Mouse (Mus musculus) E14TG2a.4 (cell line): ENCODE results near the gene Tnip1.
A peak's percentile ranks its signal among the peaks of the same experiment; 100 is the strongest.

Experiments used
- H3K27me3 ChIP-seq: 2 replicates; pipeline ENCODE4 v1.6.1; 2014; ENCODE audit warnings: low read length, control low read depth; ENCODE audit not compliant: insufficient read depth
- H3K36me3 ChIP-seq: 2 replicates; pipeline ENCODE4 v1.6.1; 2014; ENCODE audit warnings: low read length, control low read depth; ENCODE audit not compliant: insufficient read depth
- H3K4me1 ChIP-seq: replicated peaks from 2 replicates; pipeline ENCODE4 v1.6.1; 2014; ENCODE audit warnings: low read depth, low read length, control low read depth
- H3K4me3 ChIP-seq: replicated peaks from 2 replicates; pipeline ENCODE4 v1.5.1; 2014; ENCODE audit warnings: mild to moderate bottlenecking, low read length
- H3K9me3 ChIP-seq: 2 replicates; pipeline ENCODE4 v1.6.1; 2014; ENCODE audit warnings: low read length, control low read depth
- CTCF ChIP-seq: conservative IDR thresholded peaks from 2 replicates; pipeline ENCODE4 v1.5.1; 2014; ENCODE audit warnings: low read length
- NANOG ChIP-seq: IDR thresholded peaks from 2 replicates; pipeline ENCODE4 v1.6.1; 2014; ENCODE audit warnings: borderline replicate concordance, low read length, mixed read lengths
- POU5F1 ChIP-seq: IDR thresholded peaks from 2 replicates; pipeline ENCODE4 v1.6.1; 2014; ENCODE audit warnings: low read length, borderline replicate concordance

The Tnip1 gene

GRCm38 (mm10) chr11:54878893-54879292, 83.8 kb downstream of the Tnip1 start:
- no peak overlapping the region for H3K4me3 ChIP-seq
- no peak for TF ChIP-seq POU5F1
- no peak for TF ChIP-seq CTCF
- TF ChIP-seq NANOG = no peak
- H3K9me3 ChIP-seq = no peaks in the 10 kb centered on the region
- H3K36me3 ChIP-seq = peaks cover 5% of the 10 kb centered on the region
- H3K27me3 ChIP-seq = no peaks in the 10 kb centered on the region
- peaks cover 28% of the 10 kb centered on the region for H3K4me1 ChIP-seq

- TF ChIP-seq CTCF = no peak
- no peak for TF ChIP-seq NANOG
- no peak for TF ChIP-seq POU5F1
- Histone ChIP-seq H3K9me3 (no peaks in the 10 kb centered on the region), H3K4me3 (no peak overlapping the region), H3K36me3 (peaks cover 34% of the 10 kb centered on the region), H3K27me3 (no peaks in the 10 kb centered on the region), H3K4me1 (peaks cover 18% of the 10 kb centered on the region)
Measured at GRCm38 (mm10) chr11:54876031-54876430, 86.7 kb downstream of the Tnip1 start.

GRCm38 (mm10) chr11:54871831-54872537, 90.7 kb downstream of the Tnip1 start:
- TF ChIP-seq NANOG (no peak), POU5F1 (no peak), CTCF (no peak)
- H3K36me3 ChIP-seq = peaks cover 72% of the 10 kb centered on the region
- H3K9me3 ChIP-seq = no peaks in the 10 kb centered on the region
- H3K27me3 ChIP-seq = no peaks in the 10 kb centered on the region
- H3K4me3 ChIP-seq = no peak overlapping the region
- H3K4me1 ChIP-seq = peaks cover 38% of the 10 kb centered on the region

GRCm38 (mm10) chr11:54869318-54869717, 93.4 kb downstream of the Tnip1 start:
- no peaks in the 10 kb centered on the region for H3K27me3 ChIP-seq
- H3K36me3 ChIP-seq = peaks cover 71% of the 10 kb centered on the region
- no peaks in the 10 kb centered on the region for H3K9me3 ChIP-seq
- peaks cover 51% of the 10 kb centered on the region for H3K4me1 ChIP-seq
- TF ChIP-seq NANOG (no peak), CTCF (no peak), POU5F1 (no peak)
- no peak overlapping the region for H3K4me3 ChIP-seq

GRCm38 (mm10) chr11:54868445-54868844, 94.3 kb downstream of the Tnip1 start:
- Histone ChIP-seq H3K36me3 (peaks cover 62% of the 10 kb centered on the region), H3K4me1 (peaks cover 53% of the 10 kb centered on the region), H3K27me3 (no peaks in the 10 kb centered on the region), H3K4me3 (peak overlapping the region; percentile 94), H3K9me3 (no peaks in the 10 kb centered on the region)
- TF ChIP-seq NANOG (no peak), POU5F1 (no peak), CTCF (no peak)

GRCm38 (mm10) chr11:54867903-54868434, 94.7 kb downstream of the Tnip1 start:
- peak overlapping the region; percentile 94 for H3K4me3 ChIP-seq
- no peak for TF ChIP-seq NANOG
- TF ChIP-seq CTCF = no peak
- no peak for TF ChIP-seq POU5F1

GRCm38 (mm10) chr11:54867049-54867385, 95.7 kb downstream of the Tnip1 start:
- Histone ChIP-seq H3K4me1 (peaks cover 62% of the 10 kb centered on the region), H3K27me3 (no peaks in the 10 kb centered on the region), H3K9me3 (no peaks in the 10 kb centered on the region), H3K36me3 (peaks cover 48% of the 10 kb centered on the region), H3K4me3 (peak overlapping the region; percentile 94)
- TF ChIP-seq CTCF (no peak), POU5F1 (no peak), NANOG (no peak)

More at GRCm38 (mm10) chr11:54867903-54868434, 94.7 kb downstream of the Tnip1 start:
- peaks cover 58% of the 10 kb centered on the region for H3K4me1 ChIP-seq
- H3K27me3 ChIP-seq = no peaks in the 10 kb centered on the region
- no peaks in the 10 kb centered on the region for H3K9me3 ChIP-seq
- peaks cover 57% of the 10 kb centered on the region for H3K36me3 ChIP-seq

- TF ChIP-seq NANOG (no peak), CTCF (no peak), POU5F1 (no peak)
- Histone ChIP-seq H3K4me3 (peak within 1 kb of the TSS; percentile 94), H3K4me1 (peaks cover 60% of the 10 kb centered on the region), H3K9me3 (no peaks in the 10 kb centered on the region), H3K27me3 (no peaks in the 10 kb centered on the region), H3K36me3 (peaks cover 41% of the 10 kb centered on the region)
Measured at GRCm38 (mm10) chr11:54866119-54867048, 96.3 kb downstream of the Tnip1 start, which contains the start of gene Hint1. Gene Hint1, plus strand, starts transcription at chr11:54866383.
